Mouse (Mus musculus): Measurements from ENCODE around the gene Scamp1.

Scamp1 gene

GRCm38 (mm10) chr13:94224717-94225705 lies 60.6 kb downstream of the Scamp1 start:
- DNase-seq (ENCODE audit: low read depth, low spot score): no peak

- DNase-seq (ENCODE audit: low read depth, low spot score): no peak
Measured at GRCm38 (mm10) chr13:94223609-94224008, 62.0 kb downstream of the Scamp1 start.

GRCm38 (mm10) chr13:94212716-94213115 lies 72.9 kb downstream of the Scamp1 start:
- DNase-seq (ENCODE audit: low read depth, low spot score): peak; percentile 24

GRCm38 (mm10) chr13:94212179-94212578 lies 73.5 kb downstream of the Scamp1 start:
- no peak for DNase-seq (ENCODE audit: low read depth, low spot score)

- no peak for DNase-seq (ENCODE audit: low read depth, low spot score)
Measured at GRCm38 (mm10) chr13:94211236-94212119, 74.2 kb downstream of the Scamp1 start.

- no peak for DNase-seq (ENCODE audit: low read depth, low spot score)
Measured at GRCm38 (mm10) chr13:94208892-94209291, 76.8 kb downstream of the Scamp1 start.

- DNase-seq (ENCODE audit: low read depth, low spot score): no peak
Measured at GRCm38 (mm10) chr13:94207973-94208372, 77.7 kb downstream of the Scamp1 start.

GRCm38 (mm10) chr13:94205234-94205633 lies 80.4 kb downstream of the Scamp1 start:
- DNase-seq (ENCODE audit: low read depth, low spot score): peak; percentile 66

GRCm38 (mm10) chr13:94199829-94200228 lies 85.8 kb downstream of the Scamp1 start:
- no peak for DNase-seq (ENCODE audit: low read depth, low spot score)

- no peak for DNase-seq (ENCODE audit: low read depth, low spot score)
Measured at GRCm38 (mm10) chr13:94198616-94199015, 87.0 kb downstream of the Scamp1 start.

GRCm38 (mm10) chr13:94193227-94193626 lies 92.4 kb downstream of the Scamp1 start:
- DNase-seq (ENCODE audit: low read depth, low spot score): no peak

- DNase-seq (ENCODE audit: low read depth, low spot score): no peak
Measured at GRCm38 (mm10) chr13:94190386-94190785, 95.3 kb downstream of the Scamp1 start.

- no peak for DNase-seq (ENCODE audit: low read depth, low spot score)
Measured at GRCm38 (mm10) chr13:94188200-94189086, 97.2 kb downstream of the Scamp1 start.

- no peak for DNase-seq (ENCODE audit: low read depth, low spot score)
Measured at GRCm38 (mm10) chr13:94185631-94186030, 100.0 kb downstream of the Scamp1 start.

GRCm38 (mm10) chr13:94184726-94185456 lies 100.8 kb downstream of the Scamp1 start:
- DNase-seq (ENCODE audit: low read depth, low spot score): no peak

- DNase-seq (ENCODE audit: low read depth, low spot score): no peak
Measured at GRCm38 (mm10) chr13:94183372-94184021, 102.2 kb downstream of the Scamp1 start.

- no peak for DNase-seq (ENCODE audit: low read depth, low spot score)
Measured at GRCm38 (mm10) chr13:94182026-94182425, 103.6 kb downstream of the Scamp1 start.

GRCm38 (mm10) chr13:94180477-94181420 lies 104.9 kb downstream of the Scamp1 start:
- DNase-seq (ENCODE audit: low read depth, low spot score): no peak
